Mouse (Mus musculus): Measurements from ENCODE around the gene Spata25.

DNA sequence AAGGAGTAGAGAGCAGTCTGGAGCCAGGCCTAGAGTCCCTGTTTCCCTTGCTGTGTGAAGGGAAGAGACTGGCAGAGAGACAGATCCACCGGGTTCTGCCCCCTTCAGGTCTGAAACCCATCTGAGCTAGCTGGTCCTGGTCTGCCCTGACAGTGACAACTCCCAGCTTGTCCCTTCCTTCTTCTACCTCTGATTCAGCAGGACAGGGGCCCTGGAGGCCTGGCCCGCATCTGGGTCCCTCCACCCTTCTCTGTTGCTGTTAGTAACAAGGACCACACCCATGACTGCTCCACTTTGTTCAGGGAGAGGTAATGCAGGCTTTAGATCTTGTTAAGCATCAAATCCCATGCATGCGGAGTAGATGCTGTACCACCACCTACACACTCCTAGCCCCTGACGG is 39.9 kb downstream of the Spata25 start:
- TF ChIP-seq ZC3H11A (IDR thresholded peaks at IDR 0.05; ENCODE audit: borderline replicate concordance, low read depth, low read length): no peak
- TF ChIP-seq ZNF384 (IDR thresholded peaks at IDR 0.05; ENCODE audit: low read depth, low read length): no peak
- no peak for TF ChIP-seq CHD2 (IDR thresholded peaks at IDR 0.05; ENCODE audit: low read depth, low read length)
- no peak for TF ChIP-seq HCFC1 (IDR thresholded peaks at IDR 0.05; ENCODE audit: borderline replicate concordance, insufficient read depth, low read length)

Measured in ES-E14 (cell line).